Mouse (Mus musculus) hindbrain, embryonic 16.5 days (tissue): Measurements from ENCODE around the gene Ska2. TPM values are rescaled to one million over a fixed set of nuclear protein-coding genes. Genes with fewer than 3 reads are reported as not detected.
A peak's percentile ranks its signal among the peaks of the same experiment; 100 is the strongest.

Experiments
- ATAC-seq: fragments of 200-750 bp; cut with Nextera tagmentation; 2 replicates; pipeline ENCODE4 v1.8.0; 2017; ENCODE audit warnings: moderate TSS enrichment, moderate library complexity
- H3K27ac ChIP-seq: fragments of 300-500 bp; sonication (generic); 2 replicates; pipeline ENCODE4 v1.5.1; 2014; ENCODE audit warnings: low read depth, mild to moderate bottlenecking, control low read depth, low read length, moderate library complexity
- H3K27me3 ChIP-seq: fragments of 300-500 bp; sonication (generic); replicated peaks from 2 replicates; pipeline ENCODE4 v1.6.1; 2014; ENCODE audit warnings: low read length; ENCODE audit not compliant: control insufficient read depth, insufficient read depth
- H3K36me3 ChIP-seq: fragments of 300-500 bp; sonication (generic); 2 replicates; pipeline ENCODE4 v1.6.1; 2014; ENCODE audit warnings: mild to moderate bottlenecking, low read length, moderate library complexity, mixed read lengths; ENCODE audit not compliant: control insufficient read depth, insufficient read depth
- H3K4me1 ChIP-seq: fragments of 300-500 bp; sonication (generic); 2 replicates; pipeline ENCODE4 v1.6.1; 2014; ENCODE audit warnings: low read depth, low read length; ENCODE audit not compliant: control insufficient read depth, insufficient read depth
- H3K4me2 ChIP-seq: fragments of 300-500 bp; sonication (generic); 2 replicates; pipeline ENCODE4 v1.6.1; 2014; ENCODE audit warnings: mild to moderate bottlenecking, low read length, control low read depth, moderate library complexity
- H3K4me3 ChIP-seq: fragments of 300-500 bp; sonication (generic); 2 replicates; pipeline ENCODE4 v1.5.1; 2014; ENCODE audit warnings: mild to moderate bottlenecking, low read length, control low read depth, moderate library complexity
- H3K9ac ChIP-seq: fragments of 300-500 bp; sonication (generic); 2 replicates; pipeline ENCODE4 v1.6.1; 2014; ENCODE audit warnings: low read depth, mild to moderate bottlenecking, control low read depth, low read length, moderate library complexity
- H3K9me3 ChIP-seq: fragments of 300-500 bp; sonication (generic); 2 replicates; pipeline ENCODE4 v1.6.1; 2014; ENCODE audit warnings: mild to moderate bottlenecking, low read length, moderate library complexity; ENCODE audit not compliant: control insufficient read depth
- WGBS: fragments of 180-500 bp; shearing (Covaris S2); extraction: QIAGEN DNeasy Blood & Tissue Kit; methylation state at CpG from one replicate; pipeline ENCODE4 v1.1.7; 2014; 5-methylcytosine and 5-hydroxymethylcytosine counted together
- microRNA counts: library from miRNA; unstranded; fragments of <30 nt; microRNA quantifications from one replicate; lab custom pipeline; 2016
- microRNA-seq: library from miRNA; unstranded; fragments of <30 nt; microRNA quantifications from one replicate; pipeline ENCODE4, GENCODE M21; 2017
- polyA plus RNA-seq: library from polyadenylated mRNA; unstranded; fragments of >200 nt; fragmentation: Nextera tagmentation; extraction: Ambion mirVana; gene quantifications from 2 replicates; pipeline ENCODE4 v1.2.1, GENCODE M21; 2015

Gene Ska2
- polyA plus RNA-seq, 1 experiment from 2014 or later = 35.0 TPM

- Histone ChIP-seq H3K4me2 (no peak overlapping the region), H3K4me1 (no peaks in the 10 kb centered on the region), H3K27me3 (no peaks in the 10 kb centered on the region), H3K9ac (no peak overlapping the region; the same call in 1 of the 2 replicates), H3K4me3 (no peak overlapping the region), H3K36me3 (no peaks in the 10 kb centered on the region; the same call in 1 of the 2 replicates), H3K9me3 (no peaks in the 10 kb centered on the region), H3K27ac (no peak overlapping the region)
- ATAC-seq = no peak
- WGBS = 85% methylated on average over 4 of the region's 4 CpGs
Measured at GRCm38 (mm10) chr11:87136233-87136632, 27.2 kb downstream of the Ska2 start.

GRCm38 (mm10) chr11:87158012-87158411 lies 49.0 kb downstream of the Ska2 start:
- ATAC-seq = no peak
- 90% methylated on average over 2 of the region's 2 CpGs for WGBS
- Histone ChIP-seq H3K27me3 (no peaks in the 10 kb centered on the region), H3K4me3 (no peak overlapping the region), H3K36me3 (peaks cover 3% of the 10 kb centered on the region; the same call in 1 of the 2 replicates), H3K9ac (no peak overlapping the region), H3K27ac (no peak overlapping the region), H3K4me1 (no peaks in the 10 kb centered on the region), H3K9me3 (no peaks in the 10 kb centered on the region), H3K4me2 (no peak overlapping the region)

- Histone ChIP-seq H3K36me3 (peaks cover 16% of the 10 kb centered on the region), H3K27me3 (no peaks in the 10 kb centered on the region), H3K4me1 (no peaks in the 10 kb centered on the region), H3K27ac (no peak overlapping the region), H3K9ac (no peak overlapping the region), H3K4me3 (no peak overlapping the region), H3K9me3 (no peaks in the 10 kb centered on the region), H3K4me2 (no peak overlapping the region)
- WGBS = 91% methylated on average over 4 of the region's 4 CpGs
- ATAC-seq = no peak
Measured at GRCm38 (mm10) chr11:87162687-87163086, 53.7 kb downstream of the Ska2 start.

GRCm38 (mm10) chr11:87163751-87164150 lies 54.7 kb downstream of the Ska2 start:
- Histone ChIP-seq H3K9ac (no peak overlapping the region), H3K4me3 (no peak overlapping the region), H3K27me3 (no peaks in the 10 kb centered on the region), H3K4me1 (no peaks in the 10 kb centered on the region), H3K4me2 (no peak overlapping the region), H3K36me3 (peaks cover 25% of the 10 kb centered on the region), H3K27ac (no peak overlapping the region), H3K9me3 (no peaks in the 10 kb centered on the region)
- no peak for ATAC-seq

- Histone ChIP-seq H3K36me3 (peaks cover 12% of the 10 kb centered on the region; the same call in 1 of the 2 replicates), H3K4me3 (no peak overlapping the region), H3K9me3 (no peaks in the 10 kb centered on the region), H3K9ac (no peak overlapping the region), H3K4me1 (no peaks in the 10 kb centered on the region), H3K4me2 (no peak overlapping the region), H3K27ac (no peak overlapping the region), H3K27me3 (no peaks in the 10 kb centered on the region)
- no peak for ATAC-seq
- WGBS = 84% methylated on average over 5 of the region's 5 CpGs
Measured at GRCm38 (mm10) chr11:87173625-87174024, 64.6 kb downstream of the Ska2 start.

MicroRNAs within 50 kb of the gene (microRNA counts, 519-probe panel; counts per million panel counts)
- 3,801 counts per million, percentile 95 among the panel's probes with 10 or more counts for microRNA mmu-miR-301a (lab: Ali Mortazavi, UCI)

Small RNAs within 50 kb of the gene (microRNA-seq; reads per million reads assigned to microRNA genes)
- 1,936 reads per million, percentile 82 among the genes with 10 or more reads in this experiment for gene Mir301

Other genes starting within 250 kb of the Ska2 start
- gene Ypel2, start 115.5 kb upstream of the Ska2 start, polyA plus RNA-seq = 4.0 and 4.1 TPM in 2 replicates
- 165 and 167 TPM in 2 replicates for gene Gdpd1, start 35.2 kb upstream of the Ska2 start, polyA plus RNA-seq
- gene Smg8, start 22.5 kb upstream of the Ska2 start, polyA plus RNA-seq = 20.7 and 22.7 TPM in 2 replicates
- gene Prr11, start 526 bp upstream of the Ska2 start, polyA plus RNA-seq = 1.8 and 2.9 TPM in 2 replicates
- 81.1 and 90.4 TPM in 2 replicates for gene Trim37, start 17.8 kb downstream of the Ska2 start, polyA plus RNA-seq
- 21.9 and 22.6 TPM in 2 replicates for gene Ppm1e, start 249.8 kb downstream of the Ska2 start, polyA plus RNA-seq